Mouse (Mus musculus) splenic B cell, adult 2 months (primary cell): Measurements from ENCODE around the gene Gm8660.
"Not testable (repeated sequence)": the region's sequence is repeated elsewhere in the genome, so short reads cannot be mapped to it uniquely, and the experiment has no call there.

Source experiments
- DNase-seq: peaks from one replicate; pipeline ENCODE4 v3.0.0-alpha.2; 2011; ENCODE audit warnings: low read depth, low spot score
- H3K27me3 ChIP-seq: 2 replicates; pipeline ENCODE4 v1.6.1; 2012; ENCODE audit warnings: mild to moderate bottlenecking, low read length, moderate library complexity, mixed read lengths; ENCODE audit not compliant: control insufficient read depth, poor library complexity, insufficient read depth, severe bottlenecking
- H3K36me3 ChIP-seq: 2 replicates; pipeline ENCODE4 v1.6.1; 2012; ENCODE audit warnings: mild to moderate bottlenecking, low read length, moderate library complexity, mixed read lengths; ENCODE audit not compliant: control insufficient read depth, poor library complexity, insufficient read depth, severe bottlenecking

The Gm8660 gene

GRCm38 (mm10) chr7:22370939-22371338, at the start of gene Gm8660:
Gene Gm8660, minus strand, starts transcription at chr7:22371039.
- H3K27me3 ChIP-seq, DNase-seq, H3K36me3 ChIP-seq: not testable (repeated sequence)

DNA sequence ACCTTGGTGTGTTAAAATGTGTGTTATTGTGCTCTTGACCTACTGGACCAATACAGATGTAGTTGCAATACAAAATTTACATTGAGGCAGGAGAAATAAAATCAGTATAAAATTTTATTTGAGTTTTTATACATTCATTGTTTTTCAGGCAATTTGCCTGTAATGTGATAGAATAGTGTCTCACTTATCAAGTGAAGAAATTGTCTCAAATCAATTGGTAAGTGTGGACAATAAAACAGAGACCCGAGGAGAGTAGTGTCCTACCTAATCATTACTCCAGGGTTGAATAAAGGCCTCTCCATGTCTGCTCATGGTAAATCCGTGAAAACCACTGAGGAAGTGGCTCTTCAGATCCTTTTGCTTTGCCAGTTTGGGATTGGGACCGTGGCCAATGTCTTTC, 42.4 kb upstream of the Gm8660 start, which contains the start of gene Vmn1r148:
Gene Vmn1r148, plus strand, starts transcription at position 301 of the 400 bp plus-strand sequence.
- DNase-seq, H3K27me3 ChIP-seq, H3K36me3 ChIP-seq: not testable (repeated sequence)

DNA sequence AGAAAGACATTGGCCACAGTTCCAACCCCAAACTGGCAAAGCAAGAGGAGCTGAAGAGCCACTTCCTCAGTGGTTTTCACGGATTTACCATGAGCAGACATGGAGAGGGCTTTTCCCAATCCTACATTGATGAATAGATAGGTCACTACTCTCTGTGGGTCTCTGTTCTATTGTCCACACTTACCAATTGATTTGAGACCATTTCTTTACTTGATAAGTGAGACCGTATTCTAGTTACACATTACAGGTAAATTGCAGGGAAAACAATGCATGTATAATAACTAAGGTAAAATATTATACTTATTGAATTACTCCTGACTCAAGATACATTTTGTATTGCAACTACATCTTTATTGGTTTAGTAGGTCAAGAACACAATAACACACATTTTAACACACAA, 41.2 kb downstream of the Gm8660 start, which contains the start of gene Gm4187:
Gene Gm4187, minus strand, starts transcription at position 101 of the 400 bp plus-strand sequence.
- DNase-seq, H3K36me3 ChIP-seq, H3K27me3 ChIP-seq: not testable (repeated sequence)
